Mouse (Mus musculus) ES-CJ7 (cell line): Measurements from ENCODE around the gene Cdk6.
"Not testable (repeated sequence)": the region's sequence is repeated elsewhere in the genome, so short reads cannot be mapped to it uniquely, and the experiment has no call there.

Experiments used
- DNase-seq: peaks from one replicate; pipeline ENCODE4 v3.0.0; 2011; ENCODE audit warnings: low read depth, low spot score

Gene Cdk6

GRCm38 (mm10) chr5:3341111-3341911, at the start of gene Cdk6:
Gene Cdk6 (plus strand): TSS chr5:3341485.
- peak; percentile 41 for DNase-seq

GRCm38 (mm10) chr5:3293666-3294065, 47.6 kb upstream of the Cdk6 start:
- DNase-seq: peak; percentile 80

GRCm38 (mm10) chr5:3300801-3301457, 40.4 kb upstream of the Cdk6 start:
- no peak for DNase-seq

GRCm38 (mm10) chr5:3301535-3301934, 39.8 kb upstream of the Cdk6 start:
- DNase-seq: no peak

- no peak for DNase-seq
Observed at GRCm38 (mm10) chr5:3303876-3304275, 37.4 kb upstream of the Cdk6 start.

GRCm38 (mm10) chr5:3306146-3306545, 35.1 kb upstream of the Cdk6 start:
- DNase-seq: peak; percentile 60

GRCm38 (mm10) chr5:3309122-3309521, 32.2 kb upstream of the Cdk6 start:
- DNase-seq: peak; percentile 81

GRCm38 (mm10) chr5:3309587-3309986, 31.7 kb upstream of the Cdk6 start:
- no peak for DNase-seq

GRCm38 (mm10) chr5:3311156-3311555, 30.1 kb upstream of the Cdk6 start:
- DNase-seq: not testable (repeated sequence)

- not testable (repeated sequence) for DNase-seq
Observed at GRCm38 (mm10) chr5:3317724-3318123, 23.6 kb upstream of the Cdk6 start.

GRCm38 (mm10) chr5:3320225-3320624, 21.1 kb upstream of the Cdk6 start:
- DNase-seq: peak; percentile 57

GRCm38 (mm10) chr5:3322052-3322451, 19.2 kb upstream of the Cdk6 start:
- DNase-seq: no peak

GRCm38 (mm10) chr5:3324116-3324515, 17.2 kb upstream of the Cdk6 start:
- DNase-seq: peak; percentile 45

- DNase-seq: no peak
Observed at GRCm38 (mm10) chr5:3329361-3329760, 11.9 kb upstream of the Cdk6 start.

- no peak for DNase-seq
Observed at GRCm38 (mm10) chr5:3330932-3331331, 10.4 kb upstream of the Cdk6 start.

GRCm38 (mm10) chr5:3333019-3333418, 8.3 kb upstream of the Cdk6 start:
- peak; percentile 74 for DNase-seq

- not testable (repeated sequence) for DNase-seq
Observed at GRCm38 (mm10) chr5:3340340-3341058, 786 bp upstream of the Cdk6 start.

GRCm38 (mm10) chr5:3341931-3342770, 866 bp downstream of the Cdk6 start:
- peak; percentile 77 for DNase-seq

GRCm38 (mm10) chr5:3342771-3343565, 1.7 kb downstream of the Cdk6 start:
- DNase-seq: peak; percentile 83

GRCm38 (mm10) chr5:3343566-3344080, 2.3 kb downstream of the Cdk6 start:
- DNase-seq: peak; percentile 62
